Comparison of ENCODE assay signal across 12 mouse cellular contexts in the genomic region with DNA sequence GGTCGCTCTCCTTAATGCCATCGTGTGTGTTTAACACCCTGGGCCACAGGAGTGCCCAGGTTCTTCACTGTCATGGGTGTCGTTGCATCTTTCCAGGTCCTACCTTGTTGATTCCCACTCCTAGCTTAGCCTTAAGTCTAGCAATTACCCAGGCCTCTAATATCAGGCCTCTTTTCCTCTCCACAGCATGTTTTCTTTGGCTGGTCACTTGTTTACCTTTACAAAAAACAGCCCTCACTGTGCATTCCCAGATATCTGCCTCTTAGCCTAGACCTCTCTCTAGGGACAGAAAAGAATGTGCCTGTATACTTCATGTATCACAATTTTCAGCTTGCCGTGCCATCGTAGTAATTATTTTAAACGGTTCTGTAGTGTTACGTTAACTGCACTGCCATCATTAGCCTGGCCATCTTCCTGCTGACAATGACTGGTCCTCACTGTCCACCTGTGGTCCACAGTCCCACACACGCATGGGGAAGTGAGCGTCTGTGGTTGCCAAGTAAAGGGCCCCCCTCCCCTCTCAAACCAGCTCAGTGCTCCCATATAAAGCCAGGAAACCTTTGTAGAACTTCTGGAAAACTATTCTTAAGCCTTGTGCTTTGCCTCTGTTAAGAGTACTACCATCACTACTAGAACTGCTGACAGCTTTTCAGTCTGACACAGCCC.
DNase-seq lines count a peak whose midpoint lies in the region; ATAC-seq and TF ChIP-seq lines count a peak whose summit lies in the region.
"Had no signal": no experiment of that assay in that cellular context is flagged by ENCODE, and none has a peak within 500 bp of the region (broad histone marks: within the 10 kb centered on the region; RNA-seq: fewer than 3 reads in every experiment).

No protein-coding gene starts in this region.

- H3K4me3 ChIP-seq in kidney, adult 2 months (ENCODE audit: insufficient read depth, low read depth, low read length) = no peak overlapping the region
- no peak overlapping the region for H3K4me3 ChIP-seq in embryonic facial prominence, embryonic 14.5 days (ENCODE audit: low read depth, low read length)
- no peak overlapping the region for H3K4me3 ChIP-seq in heart, postnatal 0 days (ENCODE audit: low read depth, low read length)
- no peak overlapping the region for H3K4me3 ChIP-seq in midbrain, embryonic 15.5 days

- no peak for ATAC-seq in embryonic facial prominence, embryonic 14.5 days (ENCODE audit: low read depth)
- peak; percentile 47; the same call in 1 of the 2 replicates for ATAC-seq in heart, postnatal 0 days (ENCODE audit: insufficient read depth, low read depth)
- no peak for ATAC-seq in midbrain, embryonic 15.5 days (replicated peaks)

- 0 out of 2 replicates have a peak, but pooled peaks have one; percentile 17 for TF ChIP-seq EP300 in heart, postnatal 0 days (IDR thresholded peaks at IDR 0.05; ENCODE audit: low read depth)

- H3K27me3 ChIP-seq in kidney, adult 2 months (replicated peaks; ENCODE audit: control insufficient read depth, insufficient read depth, low read length) = no peaks in the 10 kb centered on the region
- H3K27me3 ChIP-seq in embryonic facial prominence, embryonic 14.5 days (replicated peaks; ENCODE audit: control insufficient read depth, insufficient read depth, low read length) = no peaks in the 10 kb centered on the region
- no peaks in the 10 kb centered on the region for H3K27me3 ChIP-seq in heart, postnatal 0 days (ENCODE audit: control insufficient read depth, insufficient read depth, low read length)
- H3K27me3 ChIP-seq in midbrain, embryonic 15.5 days (replicated peaks) = no peaks in the 10 kb centered on the region

- no peak overlapping the region for H3K9ac ChIP-seq in embryonic facial prominence, embryonic 14.5 days (ENCODE audit: low read depth, low read length)
- H3K9ac ChIP-seq in heart, postnatal 0 days (replicated peaks; ENCODE audit: low read depth, low read length) = no peak overlapping the region
- H3K9ac ChIP-seq in midbrain, embryonic 15.5 days = no peak overlapping the region; the same call in 1 of the 2 replicates

- no peaks in the 10 kb centered on the region for H3K9me3 ChIP-seq in embryonic facial prominence, embryonic 14.5 days (ENCODE audit: control insufficient read depth, low read length)
- H3K9me3 ChIP-seq in heart, postnatal 0 days (replicated peaks; ENCODE audit: control insufficient read depth, low read length) = no peaks in the 10 kb centered on the region
- no peaks in the 10 kb centered on the region for H3K9me3 ChIP-seq in midbrain, embryonic 15.5 days

- DNase-seq in kidney, adult 2 months = peak; percentile 12
- no peak for DNase-seq in kidney, postnatal 10 days
- DNase-seq in embryonic facial prominence, embryonic 14.5 days (ENCODE audit: low spot score) = peak; percentile 22
- peak; percentile 26 for DNase-seq in heart, postnatal 0 days (ENCODE audit: low spot score)
- no peak for DNase-seq in spleen, adult 18-20 months
- DNase-seq in right cerebral cortex, postnatal 25 days = no peak
- DNase-seq: adrenal gland, adult 2 months; cerebellum, adult 18-20 months; thymus, postnatal 4 days had no signal

- 65% methylated on average over 9 of the region's 9 CpGs for WGBS in kidney, adult 2 months
- WGBS in embryonic facial prominence, embryonic 14.5 days = 63% methylated on average over 9 of the region's 9 CpGs
- WGBS in heart, postnatal 0 days = 57% methylated on average over 9 of the region's 9 CpGs
- 68% methylated on average over 9 of the region's 9 CpGs for WGBS in midbrain, embryonic 15.5 days

- no peaks in the 10 kb centered on the region for H3K36me3 ChIP-seq in kidney, adult 2 months (ENCODE audit: control insufficient read depth, insufficient read depth, low read length)
- peaks cover 12% of the 10 kb centered on the region for H3K36me3 ChIP-seq in embryonic facial prominence, embryonic 14.5 days (ENCODE audit: control insufficient read depth, insufficient read depth, low read length)
- peaks cover 14% of the 10 kb centered on the region for H3K36me3 ChIP-seq in heart, postnatal 0 days (replicated peaks; ENCODE audit: control insufficient read depth, insufficient read depth, low read length)
- no peaks in the 10 kb centered on the region for H3K36me3 ChIP-seq in midbrain, embryonic 15.5 days (replicated peaks)

- no peak overlapping the region for H3K27ac ChIP-seq in kidney, adult 2 months (ENCODE audit: insufficient read depth, low read depth, low read length)
- no peak overlapping the region for H3K27ac ChIP-seq in embryonic facial prominence, embryonic 14.5 days (replicated peaks; ENCODE audit: low read depth, low read length)
- H3K27ac ChIP-seq in heart, postnatal 0 days (ENCODE audit: low read depth) = peak overlapping the region; percentile 30
- peak overlapping the region; percentile 81 for H3K27ac ChIP-seq in midbrain, embryonic 15.5 days
- H3K27ac ChIP-seq: macrophage had no signal

- H3K4me2 ChIP-seq in embryonic facial prominence, embryonic 14.5 days (ENCODE audit: low read depth, low read length) = no peak overlapping the region
- H3K4me2 ChIP-seq in heart, postnatal 0 days (ENCODE audit: low read depth, low read length) = no peak overlapping the region
- H3K4me2 ChIP-seq in midbrain, embryonic 15.5 days = no peak overlapping the region
- H3K4me2 ChIP-seq: liver, embryonic 11.5 days had no signal

- TF ChIP-seq CTCF in kidney, adult 2 months (conservative IDR thresholded peaks at IDR 0.05; ENCODE audit: insufficient read depth, insufficient read length, low read depth, low read length) = no peak
- TF ChIP-seq CTCF in heart, postnatal 0 days (IDR thresholded peaks at IDR 0.05; ENCODE audit: low read depth) = no peak

- peaks cover 3% of the 10 kb centered on the region; the same call in 1 of the 2 replicates for H3K4me1 ChIP-seq in kidney, adult 2 months (ENCODE audit: control insufficient read depth, insufficient read depth, low read length)
- H3K4me1 ChIP-seq in embryonic facial prominence, embryonic 14.5 days (ENCODE audit: control insufficient read depth, insufficient read depth, low read length) = peaks cover 14% of the 10 kb centered on the region; the same call in 1 of the 2 replicates
- H3K4me1 ChIP-seq in heart, postnatal 0 days (ENCODE audit: control insufficient read depth, insufficient read depth) = peaks cover 13% of the 10 kb centered on the region; the same call in 1 of the 2 replicates
- peaks cover 30% of the 10 kb centered on the region for H3K4me1 ChIP-seq in midbrain, embryonic 15.5 days

- TF ChIP-seq POLR2A in kidney, adult 2 months (IDR thresholded peaks at IDR 0.05; ENCODE audit: low read depth, low read length) = no peak

Comparison
In these comparisons a context has a peak if more than half of its experiments do, and no peak if none do; other contexts are left out.
1. DNase-seq: peak in kidney, adult 2 months (single experiment), embryonic facial prominence, embryonic 14.5 days (single experiment) and heart, postnatal 0 days (single experiment); none in kidney, postnatal 10 days (single experiment), spleen, adult 18-20 months (0 of 2) and right cerebral cortex, postnatal 25 days (single experiment).
2. H3K27ac ChIP-seq: peak in heart, postnatal 0 days (single experiment) and midbrain, embryonic 15.5 days (single experiment); none in kidney, adult 2 months (single experiment) and embryonic facial prominence, embryonic 14.5 days (single experiment).